Mouse (Mus musculus) megakaryocyte, embryonic 14.5 days (primary cell): ENCODE measurements around the gene Pde4d. TPM values are rescaled to one million over a fixed set of nuclear protein-coding genes. Genes with fewer than 3 reads are reported as not detected.

Experiments used
- H3K27me3 ChIP-seq: replicated peaks from 2 replicates; pipeline ENCODE3; 2012; ENCODE audit warnings: inconsistent platforms
- H3K36me3 ChIP-seq: replicated peaks from 2 replicates; pipeline ENCODE3; 2012; ENCODE audit warnings: low read length, inconsistent platforms, mixed read lengths
- H3K4me1 ChIP-seq: 2 replicates; pipeline ENCODE4 v1.6.1; 2012; ENCODE audit warnings: inconsistent platforms
- H3K4me3 ChIP-seq: replicated peaks from 2 replicates; pipeline ENCODE3; 2012; ENCODE audit warnings: moderate library complexity, mild to moderate bottlenecking, inconsistent platforms
- H3K9me3 ChIP-seq: 2 replicates; pipeline ENCODE4 v1.6.1; 2012; ENCODE audit warnings: inconsistent platforms
- FLI1 ChIP-seq: IDR thresholded peaks from 2 replicates; pipeline ENCODE4 v1.6.1; 2012; ENCODE audit warnings: low read length, inconsistent platforms, mixed read lengths
- GATA1 ChIP-seq: IDR thresholded peaks from 3 replicates; pipeline ENCODE4 v1.6.1; 2012; ENCODE audit warnings: mixed read lengths, low read length, inconsistent platforms, borderline replicate concordance
- polyA plus RNA-seq: library from polyadenylated mRNA; stranded (reverse); fragments of >175 nt; gene quantifications from 2 replicates; pipeline ENCODE4 v1.2.3, GENCODE M21; 2012; ENCODE audit warnings: low replicate concordance; ENCODE audit not compliant: insufficient read depth

Pde4d gene
- polyA plus RNA-seq, 1 experiment: 2.8 TPM

- Histone ChIP-seq H3K4me3 (no peak overlapping the region), H3K9me3 (peaks cover 3% of the 10 kb centered on the region), H3K36me3 (no peaks in the 10 kb centered on the region), H3K27me3 (peaks cover 6% of the 10 kb centered on the region), H3K4me1 (no peaks in the 10 kb centered on the region)
- TF ChIP-seq GATA1: no peak
- no peak for TF ChIP-seq FLI1
Measured at GRCm38 (mm10) chr13:108622681-108623080, 172.9 kb downstream of the Pde4d start.

- no peaks in the 10 kb centered on the region for H3K4me1 ChIP-seq
- 0 out of 2 replicates have a peak, but pooled peaks cover 2% of the 10 kb centered on the region for H3K9me3 ChIP-seq
- peaks cover 9% of the 10 kb centered on the region for H3K27me3 ChIP-seq
- TF ChIP-seq FLI1 (no peak), GATA1 (no peak)
- H3K4me3 ChIP-seq: no peak overlapping the region
- H3K36me3 ChIP-seq: no peaks in the 10 kb centered on the region
Measured at GRCm38 (mm10) chr13:108623929-108624328, 174.2 kb downstream of the Pde4d start.

- Histone ChIP-seq H3K9me3 (no peaks in the 10 kb centered on the region), H3K4me3 (no peak overlapping the region), H3K4me1 (no peaks in the 10 kb centered on the region), H3K27me3 (peaks cover 9% of the 10 kb centered on the region), H3K36me3 (no peaks in the 10 kb centered on the region)
- TF ChIP-seq FLI1 (no peak), GATA1 (no peak)
Measured at GRCm38 (mm10) chr13:108626166-108626565, 176.4 kb downstream of the Pde4d start.

DNA sequence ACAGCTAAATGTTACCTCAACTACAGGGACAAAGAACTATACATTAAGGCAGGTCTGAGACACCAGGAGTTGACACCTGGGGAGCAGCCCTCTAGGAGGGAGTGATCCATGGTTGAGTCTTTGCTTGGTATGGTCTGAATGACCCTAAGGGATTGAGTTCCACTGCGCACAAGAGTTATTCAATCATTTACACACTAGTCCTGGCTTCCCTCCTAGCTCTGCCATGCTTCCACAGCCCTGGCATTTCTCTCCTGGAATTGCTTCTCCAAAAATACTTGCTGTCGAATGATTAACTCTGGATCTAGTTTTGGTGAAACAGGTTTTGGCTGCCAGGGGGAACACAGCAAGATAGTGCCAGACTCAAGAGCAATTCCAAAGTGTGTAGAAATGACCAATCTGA lies 178.8 kb downstream of the Pde4d start:
- no peak for TF ChIP-seq FLI1
- H3K9me3 ChIP-seq: no peaks in the 10 kb centered on the region
- no peaks in the 10 kb centered on the region for H3K4me1 ChIP-seq
- peaks cover 9% of the 10 kb centered on the region for H3K27me3 ChIP-seq
- no peak overlapping the region for H3K4me3 ChIP-seq
- H3K36me3 ChIP-seq: no peaks in the 10 kb centered on the region

- TF ChIP-seq FLI1: no peak
- TF ChIP-seq GATA1: no peak
- Histone ChIP-seq H3K27me3 (peaks cover 16% of the 10 kb centered on the region), H3K4me1 (no peaks in the 10 kb centered on the region), H3K9me3 (no peaks in the 10 kb centered on the region), H3K4me3 (no peak overlapping the region), H3K36me3 (no peaks in the 10 kb centered on the region)
Measured at GRCm38 (mm10) chr13:108630576-108630975, 180.8 kb downstream of the Pde4d start.

DNA sequence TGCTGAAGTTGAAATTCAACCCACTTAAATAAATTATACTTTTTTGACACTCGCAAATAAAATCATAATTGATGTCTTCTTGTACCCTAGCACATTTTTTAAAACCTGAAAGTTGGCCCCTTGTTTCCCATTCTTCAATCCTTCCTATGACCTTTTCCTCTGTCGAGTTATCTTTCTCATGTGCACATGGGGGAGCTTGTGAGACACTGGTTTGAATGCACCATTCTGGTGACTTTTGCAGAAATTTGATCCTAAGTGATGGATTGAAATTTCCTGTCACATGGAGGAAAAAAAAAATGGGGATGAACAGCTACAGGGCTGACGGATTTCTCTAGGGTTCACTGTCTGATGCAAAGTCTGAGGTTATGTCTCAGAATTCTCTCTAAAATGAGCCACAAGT lies 181.5 kb downstream of the Pde4d start:
- H3K27me3 ChIP-seq: peaks cover 18% of the 10 kb centered on the region
- TF ChIP-seq FLI1: no peak
- no peak for TF ChIP-seq GATA1
- H3K9me3 ChIP-seq: no peaks in the 10 kb centered on the region
- H3K4me1 ChIP-seq: no peaks in the 10 kb centered on the region
- no peaks in the 10 kb centered on the region for H3K36me3 ChIP-seq
- H3K4me3 ChIP-seq: no peak overlapping the region

GRCm38 (mm10) chr13:108636526-108636925 lies 186.8 kb downstream of the Pde4d start:
- Histone ChIP-seq H3K36me3 (no peaks in the 10 kb centered on the region), H3K9me3 (no peaks in the 10 kb centered on the region), H3K27me3 (peaks cover 37% of the 10 kb centered on the region), H3K4me1 (no peaks in the 10 kb centered on the region), H3K4me3 (no peak overlapping the region)
- TF ChIP-seq FLI1: no peak
- no peak for TF ChIP-seq GATA1

DNA sequence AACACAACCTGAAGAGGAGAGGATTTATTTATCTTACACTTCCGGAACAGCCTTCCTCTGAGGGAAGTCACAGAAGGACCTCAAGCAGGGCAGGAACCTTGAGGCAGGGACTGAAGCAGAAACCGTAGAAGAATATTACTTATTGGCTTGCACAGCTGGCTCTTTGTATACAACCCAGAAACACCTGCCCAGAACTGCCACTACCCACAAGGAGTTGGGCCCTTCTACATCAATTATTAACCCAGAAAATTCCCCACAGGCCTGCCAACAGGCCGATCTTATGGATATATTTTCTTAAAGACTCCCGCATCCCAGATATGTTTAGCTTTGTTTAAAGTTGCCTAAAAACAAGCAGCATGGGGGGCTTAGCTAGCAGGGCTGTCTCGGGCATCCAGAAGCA lies 192.5 kb downstream of the Pde4d start:
- Histone ChIP-seq H3K4me1 (peaks cover 11% of the 10 kb centered on the region), H3K36me3 (no peaks in the 10 kb centered on the region), H3K9me3 (no peaks in the 10 kb centered on the region), H3K4me3 (no peak overlapping the region), H3K27me3 (peaks cover 31% of the 10 kb centered on the region)
- TF ChIP-seq GATA1: no peak
- no peak for TF ChIP-seq FLI1

DNA sequence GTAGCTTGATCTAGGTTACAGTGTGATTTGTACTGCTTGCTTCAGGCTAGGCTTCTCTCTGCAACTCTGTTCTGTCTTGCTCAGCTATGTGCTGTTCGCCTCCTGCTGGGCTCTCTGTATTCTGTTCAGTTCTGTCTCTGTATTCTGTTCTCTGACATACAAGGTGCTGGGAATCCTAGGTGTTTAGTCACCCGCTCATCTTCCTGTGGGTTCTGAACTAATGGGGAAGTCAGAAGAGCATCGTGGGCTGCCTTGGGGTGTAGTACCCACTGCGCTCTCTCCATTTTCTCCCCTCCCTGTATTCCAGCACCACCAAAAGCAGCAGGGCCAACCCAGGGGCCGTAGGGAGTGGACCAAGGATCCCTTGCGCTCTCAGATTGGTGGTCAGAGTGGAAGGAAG lies 197.1 kb downstream of the Pde4d start:
- peaks cover 47% of the 10 kb centered on the region for H3K27me3 ChIP-seq
- peaks cover 14% of the 10 kb centered on the region for H3K4me1 ChIP-seq
- no peak for TF ChIP-seq GATA1
- no peaks in the 10 kb centered on the region for H3K36me3 ChIP-seq
- H3K4me3 ChIP-seq: peak overlapping the region; percentile 86
- no peaks in the 10 kb centered on the region; the same call in 1 of the 2 replicates for H3K9me3 ChIP-seq

GRCm38 (mm10) chr13:108647239-108647638 lies 197.5 kb downstream of the Pde4d start:
- TF ChIP-seq GATA1: no peak
- TF ChIP-seq FLI1: no peak
- Histone ChIP-seq H3K36me3 (no peaks in the 10 kb centered on the region), H3K27me3 (peaks cover 51% of the 10 kb centered on the region), H3K9me3 (no peaks in the 10 kb centered on the region; the same call in 1 of the 2 replicates), H3K4me1 (peaks cover 14% of the 10 kb centered on the region), H3K4me3 (peak overlapping the region; percentile 86)
